27 mouse cellular contexts compared by ENCODE assay signal in the genomic region with DNA sequence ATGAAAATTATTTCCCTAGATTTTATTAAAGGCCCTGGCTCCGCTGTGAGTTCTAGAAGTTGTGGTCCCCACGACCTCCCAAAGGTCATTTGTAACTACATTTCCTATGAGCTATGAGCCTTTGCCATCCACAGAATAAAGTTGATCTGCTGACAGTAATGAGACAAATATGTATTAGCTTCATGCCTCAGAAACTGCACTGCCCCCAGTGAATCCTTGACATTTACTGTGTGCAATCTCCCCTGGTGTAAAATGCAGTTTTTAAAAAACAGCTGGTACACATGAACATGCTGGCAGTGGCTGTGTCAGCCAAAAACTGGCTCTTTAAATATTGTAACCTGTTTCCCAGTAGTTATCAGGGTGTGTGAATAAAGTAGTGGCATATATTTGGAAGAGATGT.
DNase-seq lines count a peak whose midpoint lies in the region; ATAC-seq lines count a peak whose summit lies in the region.
"Had no signal": no experiment of that assay in that cellular context is flagged by ENCODE, and none has a peak within 500 bp of the region (broad histone marks: within the 10 kb centered on the region; RNA-seq: fewer than 3 reads in every experiment).

No protein-coding gene starts in this region.

- H3K9ac ChIP-seq in kidney, embryonic 16.5 days (replicated peaks; ENCODE audit: low read length): no peak overlapping the region
- H3K9ac ChIP-seq: embryonic facial prominence, embryonic 13.5 days; embryonic facial prominence, embryonic 15.5 days; forebrain, embryonic 12.5 days had no signal

- H3K4me3 ChIP-seq in kidney, embryonic 16.5 days (ENCODE audit: low read length): no peak overlapping the region
- H3K4me3 ChIP-seq: embryonic facial prominence, embryonic 13.5 days; embryonic facial prominence, embryonic 15.5 days; erythroblast, embryonic 14.5 days; forebrain, embryonic 10.5 days; forebrain, embryonic 12.5 days had no signal

- 85% methylated on average over 2 of the region's 2 CpGs for WGBS in kidney, embryonic 16.5 days

- H3K27ac ChIP-seq in kidney, embryonic 16.5 days (ENCODE audit: low read length): no peak overlapping the region
- H3K27ac ChIP-seq: embryonic facial prominence, embryonic 13.5 days; embryonic facial prominence, embryonic 15.5 days; forebrain, embryonic 10.5 days; forebrain, embryonic 12.5 days had no signal

- H3K4me2 ChIP-seq in kidney, embryonic 16.5 days (replicated peaks; ENCODE audit: low read depth, low read length): no peak overlapping the region
- H3K4me2 ChIP-seq: embryonic facial prominence, embryonic 13.5 days; embryonic facial prominence, embryonic 15.5 days; forebrain, embryonic 12.5 days had no signal

- no peaks in the 10 kb centered on the region for H3K9me3 ChIP-seq in kidney, embryonic 16.5 days (ENCODE audit: low read length)
- H3K9me3 ChIP-seq: embryonic facial prominence, embryonic 13.5 days; embryonic facial prominence, embryonic 15.5 days; forebrain, embryonic 10.5 days; forebrain, embryonic 12.5 days; G1E had no signal

- ATAC-seq in kidney, embryonic 16.5 days (ENCODE audit: low FRiP score, low TSS enrichment): no peak
- ATAC-seq: activated CD4-positive, CD25-positive, alpha-beta regulatory T cell, adult 4 months; CD4-positive, CD25-positive, alpha-beta regulatory T cell, adult 4 months; forebrain, embryonic 14.5 days; forebrain, embryonic 16.5 days; Patski had no signal

- DNase-seq in adrenal gland, adult (ENCODE audit: inconsistent age in 2 of 2, low spot score in 1 of 2): peak; percentile 19 to 75
- no peak for DNase-seq in adrenal gland, postnatal 4 days (ENCODE audit: low spot score in 2 of 2)
- peak; percentile 13 for DNase-seq in adrenal gland, adult 8-10 months
- DNase-seq in adrenal gland, postnatal 14 days: peak; percentile 22
- DNase-seq in adrenal gland, postnatal 36 days: peak; percentile 28 to 44
- no peak for DNase-seq in cerebellum, postnatal 25 days
- no peak for DNase-seq in ovary, postnatal 14 days (ENCODE audit: low spot score)
- DNase-seq: B cell, adult 2 months; cerebellum, adult 11-12 months; cerebellum, adult 2 months; cerebellum, adult 9-10 months; cerebellum, postnatal 10 days; cerebellum, postnatal 36 days; embryo, embryonic 11 days had no signal

- no peaks in the 10 kb centered on the region for H3K27me3 ChIP-seq in kidney, embryonic 16.5 days (ENCODE audit: insufficient read depth, low read length)
- H3K27me3 ChIP-seq: CH12.LX; embryonic facial prominence, embryonic 13.5 days; embryonic facial prominence, embryonic 15.5 days; forebrain, embryonic 12.5 days; Patski had no signal

- no peaks in the 10 kb centered on the region for H3K4me1 ChIP-seq in kidney, embryonic 16.5 days (ENCODE audit: insufficient read depth, low read length)
- H3K4me1 ChIP-seq: embryonic facial prominence, embryonic 13.5 days; embryonic facial prominence, embryonic 15.5 days; forebrain, embryonic 10.5 days; forebrain, embryonic 12.5 days had no signal

- H3K36me3 ChIP-seq in kidney, embryonic 16.5 days (ENCODE audit: insufficient read depth, low read length): no peaks in the 10 kb centered on the region
- H3K36me3 ChIP-seq: embryonic facial prominence, embryonic 13.5 days; embryonic facial prominence, embryonic 15.5 days; forebrain, embryonic 10.5 days; forebrain, embryonic 12.5 days; G1E had no signal

Comparison
In these comparisons a context has a peak if more than half of its experiments do, and no peak if none do; other contexts are left out.
1. DNase-seq: peak in adrenal gland, adult (2 of 2), adrenal gland, adult 8-10 months (single experiment), adrenal gland, postnatal 14 days (single experiment) and adrenal gland, postnatal 36 days (2 of 2); none in adrenal gland, postnatal 4 days (0 of 2), cerebellum, postnatal 25 days (0 of 2) and ovary, postnatal 14 days (single experiment).